Mouse (Mus musculus) midbrain, embryonic 12.5 days (tissue): ENCODE measurements around the gene 0610030E20Rik. TPM values are rescaled to one million over a fixed set of nuclear protein-coding genes. Genes with fewer than 3 reads are reported as not detected.

Source experiments
- ATAC-seq: fragments of 200-750 bp; cut with Nextera tagmentation; 2 replicates; pipeline ENCODE4 v1.8.0; 2017; ENCODE audit warnings: low read depth, moderate TSS enrichment, moderate library complexity; ENCODE audit not compliant: low FRiP score
- H3K27ac ChIP-seq: fragments of 300-500 bp; sonication (generic); replicated peaks from 2 replicates; pipeline ENCODE4 v1.5.1; 2016; ENCODE audit warnings: mild to moderate bottlenecking
- H3K27me3 ChIP-seq: fragments of 300-500 bp; sonication (generic); 2 replicates; pipeline ENCODE4 v1.6.1; 2016; ENCODE audit warnings: mild to moderate bottlenecking
- H3K36me3 ChIP-seq: fragments of 300-500 bp; sonication (generic); 2 replicates; pipeline ENCODE4 v1.6.1; 2016
- H3K4me1 ChIP-seq: fragments of 300-500 bp; sonication (generic); 2 replicates; pipeline ENCODE4 v1.6.1; 2016
- H3K4me2 ChIP-seq: fragments of 300-500 bp; sonication (generic); replicated peaks from 2 replicates; pipeline ENCODE4 v1.6.1; 2016; ENCODE audit warnings: mild to moderate bottlenecking, moderate library complexity
- H3K4me3 ChIP-seq: fragments of 300-500 bp; sonication (generic); 2 replicates; pipeline ENCODE4 v1.5.1; 2016; ENCODE audit warnings: mild to moderate bottlenecking
- H3K9ac ChIP-seq: fragments of 300-500 bp; sonication (generic); replicated peaks from 2 replicates; pipeline ENCODE4 v1.6.1; 2016; ENCODE audit warnings: mild to moderate bottlenecking, moderate library complexity
- H3K9me3 ChIP-seq: fragments of 300-500 bp; sonication (generic); 2 replicates; pipeline ENCODE4 v1.6.1; 2016; ENCODE audit warnings: mild to moderate bottlenecking
- WGBS: fragments of 180-500 bp; shearing (Covaris S2); methylation state at CpG from one replicate; pipeline ENCODE4 v1.1.7; 2016; 5-methylcytosine and 5-hydroxymethylcytosine counted together
- polyA plus RNA-seq: library from polyadenylated mRNA; unstranded; fragments of >200 nt; fragmentation: Nextera tagmentation; extraction: Ambion mirVana; gene quantifications from 2 replicates; pipeline ENCODE4 v1.2.1, GENCODE M21; 2016

The 0610030E20Rik gene
- polyA plus RNA-seq, 1 experiment from 2014 or later = 29.6 TPM

GRCm38 (mm10) chr6:72323786-72324508 lies 23.2 kb upstream of the 0610030E20Rik start:
- Histone ChIP-seq H3K27me3 (no peaks in the 10 kb centered on the region), H3K4me1 (no peaks in the 10 kb centered on the region), H3K9me3 (no peaks in the 10 kb centered on the region), H3K27ac (no peak overlapping the region), H3K36me3 (peaks cover 97% of the 10 kb centered on the region), H3K4me2 (no peak overlapping the region), H3K9ac (no peak overlapping the region), H3K4me3 (no peak overlapping the region)
- WGBS = 91% methylated on average over 6 of the region's 6 CpGs
- no peak for ATAC-seq

GRCm38 (mm10) chr6:72326274-72326673 lies 20.8 kb upstream of the 0610030E20Rik start:
- Histone ChIP-seq H3K27me3 (no peaks in the 10 kb centered on the region), H3K36me3 (peaks cover 92% of the 10 kb centered on the region), H3K4me2 (no peak overlapping the region), H3K9me3 (no peaks in the 10 kb centered on the region), H3K27ac (no peak overlapping the region), H3K4me1 (no peaks in the 10 kb centered on the region), H3K9ac (no peak overlapping the region), H3K4me3 (no peak overlapping the region)
- WGBS = 84% methylated on average over 6 of the region's 6 CpGs
- ATAC-seq = no peak

- Histone ChIP-seq H3K9me3 (no peaks in the 10 kb centered on the region), H3K27me3 (no peaks in the 10 kb centered on the region), H3K36me3 (peaks cover 92% of the 10 kb centered on the region), H3K4me2 (no peak overlapping the region), H3K4me1 (no peaks in the 10 kb centered on the region), H3K9ac (no peak overlapping the region), H3K27ac (no peak overlapping the region), H3K4me3 (no peak overlapping the region)
- ATAC-seq = no peak
- WGBS = 95% methylated on average over 5 of the region's 5 CpGs
These were observed 18.1 kb upstream of the 0610030E20Rik start for GRCm38 (mm10) chr6:72329019-72329418.

GRCm38 (mm10) chr6:72330133-72330532 lies 17.0 kb upstream of the 0610030E20Rik start:
- no peak overlapping the region for H3K4me3 ChIP-seq
- peaks cover 87% of the 10 kb centered on the region for H3K36me3 ChIP-seq
- no peaks in the 10 kb centered on the region for H3K4me1 ChIP-seq
- no peaks in the 10 kb centered on the region for H3K27me3 ChIP-seq
- ATAC-seq = no peak
- no peak overlapping the region for H3K9ac ChIP-seq
- 93% methylated on average over 4 of the region's 4 CpGs for WGBS
- H3K27ac ChIP-seq = no peak overlapping the region
- no peak overlapping the region for H3K4me2 ChIP-seq
- no peaks in the 10 kb centered on the region for H3K9me3 ChIP-seq

- no peak for ATAC-seq
- WGBS = 89% methylated on average over 5 of the region's 5 CpGs
- no peak overlapping the region for H3K9ac ChIP-seq
- H3K27me3 ChIP-seq = no peaks in the 10 kb centered on the region
- H3K4me1 ChIP-seq = no peaks in the 10 kb centered on the region
- no peak overlapping the region for H3K4me2 ChIP-seq
- H3K27ac ChIP-seq = no peak overlapping the region
- H3K36me3 ChIP-seq = peaks cover 89% of the 10 kb centered on the region
- no peak overlapping the region for H3K4me3 ChIP-seq
- H3K9me3 ChIP-seq = no peaks in the 10 kb centered on the region
These were observed 14.0 kb upstream of the 0610030E20Rik start for GRCm38 (mm10) chr6:72333111-72333510.

- Histone ChIP-seq H3K9ac (no peak overlapping the region), H3K27ac (no peak overlapping the region), H3K4me2 (no peak overlapping the region), H3K36me3 (peaks cover 48% of the 10 kb centered on the region), H3K9me3 (no peaks in the 10 kb centered on the region), H3K4me3 (no peak overlapping the region), H3K4me1 (peaks cover 15% of the 10 kb centered on the region), H3K27me3 (no peaks in the 10 kb centered on the region)
- WGBS = 70% methylated on average over 2 of the region's 2 CpGs
- ATAC-seq = no peak
These were observed 6.6 kb upstream of the 0610030E20Rik start for GRCm38 (mm10) chr6:72340481-72340880.

- Histone ChIP-seq H3K9me3 (no peaks in the 10 kb centered on the region), H3K27ac (peak overlapping the region; percentile 64), H3K36me3 (peaks cover 20% of the 10 kb centered on the region), H3K4me2 (peak overlapping the region; percentile 97), H3K4me3 (peak overlapping the region; percentile 79), H3K9ac (peak overlapping the region; percentile 85), H3K27me3 (no peaks in the 10 kb centered on the region), H3K4me1 (peaks cover 35% of the 10 kb centered on the region)
- peak; percentile 45 for ATAC-seq
- under 1% methylated on average over 39 of the region's 42 CpGs for WGBS
These were observed 2.6 kb upstream of the 0610030E20Rik start for GRCm38 (mm10) chr6:72344396-72345073.

GRCm38 (mm10) chr6:72345074-72345567 lies 2.0 kb upstream of the 0610030E20Rik start, which contains the start of gene Usp39:
Gene Usp39 (minus strand): TSS chr6:72345184.
- H3K27ac ChIP-seq = peak within 1 kb of the TSS; percentile 64
- H3K27me3 ChIP-seq = no peaks in the 10 kb centered on the region
- peaks cover 35% of the 10 kb centered on the region for H3K4me1 ChIP-seq
- peak within 1 kb of the TSS; percentile 79 for H3K4me3 ChIP-seq
- H3K4me2 ChIP-seq = peak within 1 kb of the TSS; percentile 97
- ATAC-seq = peak; percentile 72
- H3K9me3 ChIP-seq = no peaks in the 10 kb centered on the region
- H3K9ac ChIP-seq = peak within 1 kb of the TSS; percentile 85
- WGBS = under 1% methylated on average over 30 of the region's 30 CpGs
- H3K36me3 ChIP-seq = peaks cover 22% of the 10 kb centered on the region

GRCm38 (mm10) chr6:72345633-72346032 lies 1.5 kb upstream of the 0610030E20Rik start:
- WGBS = 54% methylated on average over 6 of the region's 6 CpGs
- H3K4me1 ChIP-seq = peaks cover 35% of the 10 kb centered on the region
- H3K36me3 ChIP-seq = peaks cover 27% of the 10 kb centered on the region
- peak overlapping the region; percentile 79; the same call in 1 of the 2 replicates for H3K4me3 ChIP-seq
- no peak for ATAC-seq
- peak overlapping the region; percentile 97 for H3K4me2 ChIP-seq
- H3K9ac ChIP-seq = no peak overlapping the region
- H3K27ac ChIP-seq = no peak overlapping the region
- no peaks in the 10 kb centered on the region for H3K9me3 ChIP-seq
- no peaks in the 10 kb centered on the region for H3K27me3 ChIP-seq

- 0 out of 2 replicates have a peak overlapping the region, but pooled peaks have one; percentile 87 for H3K4me3 ChIP-seq
- no peak overlapping the region for H3K27ac ChIP-seq
- H3K4me2 ChIP-seq = peak overlapping the region; percentile 74; the same call in 1 of the 2 replicates
- H3K4me1 ChIP-seq = peaks cover 35% of the 10 kb centered on the region
- WGBS = 82% methylated on average over 4 of the region's 4 CpGs
- H3K27me3 ChIP-seq = no peaks in the 10 kb centered on the region
- no peak overlapping the region for H3K9ac ChIP-seq
- H3K36me3 ChIP-seq = peaks cover 32% of the 10 kb centered on the region
- H3K9me3 ChIP-seq = no peaks in the 10 kb centered on the region
- no peak for ATAC-seq
These were observed 856 bp upstream of the 0610030E20Rik start for GRCm38 (mm10) chr6:72346261-72346660.

- H3K4me1 ChIP-seq = peaks cover 35% of the 10 kb centered on the region
- peaks cover 28% of the 10 kb centered on the region for H3K36me3 ChIP-seq
- H3K9me3 ChIP-seq = no peaks in the 10 kb centered on the region
- no peak overlapping the region for H3K27ac ChIP-seq
- H3K27me3 ChIP-seq = no peaks in the 10 kb centered on the region
- no peak overlapping the region for H3K9ac ChIP-seq
- H3K4me2 ChIP-seq = peak overlapping the region; percentile 74
- ATAC-seq = no peak
- 87% methylated on average over 10 of the region's 10 CpGs for WGBS
- peak overlapping the region; percentile 87; the same call in 1 of the 2 replicates for H3K4me3 ChIP-seq
These were observed 1.3 kb downstream of the 0610030E20Rik start for GRCm38 (mm10) chr6:72348411-72348810.

GRCm38 (mm10) chr6:72350214-72350613 lies 3.1 kb downstream of the 0610030E20Rik start:
- peaks cover 6% of the 10 kb centered on the region for H3K27me3 ChIP-seq
- WGBS = 87% methylated on average over 2 of the region's 2 CpGs
- H3K4me2 ChIP-seq = no peak overlapping the region
- no peak overlapping the region for H3K4me3 ChIP-seq
- H3K27ac ChIP-seq = no peak overlapping the region
- peaks cover 32% of the 10 kb centered on the region for H3K4me1 ChIP-seq
- no peaks in the 10 kb centered on the region for H3K9me3 ChIP-seq
- peaks cover 28% of the 10 kb centered on the region for H3K36me3 ChIP-seq
- no peak for ATAC-seq
- H3K9ac ChIP-seq = no peak overlapping the region
